ENCODE assay signal across 26 mouse cellular contexts in the genomic region with DNA sequence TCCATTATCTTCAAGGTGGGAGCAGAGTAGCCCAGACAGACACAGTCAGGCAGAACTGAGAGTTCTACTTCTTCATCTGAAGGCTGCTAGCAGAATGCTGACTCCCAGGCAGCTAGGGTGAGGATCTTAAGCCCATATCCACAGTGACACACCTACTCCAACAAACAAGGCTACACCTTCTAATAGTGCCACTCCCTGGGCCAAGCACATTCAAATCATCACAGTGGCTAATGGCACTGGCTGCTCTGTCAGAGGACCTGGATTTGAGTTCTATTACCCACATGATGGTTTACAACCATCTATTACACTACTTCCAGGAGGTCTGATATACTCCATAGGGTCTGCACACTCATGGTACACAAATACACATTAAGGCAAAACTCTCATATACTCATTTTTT. TPM values are rescaled to one million over a fixed set of nuclear protein-coding genes. Genes with fewer than 3 reads are reported as not detected.
"Had no signal": no experiment of that assay in that cellular context is flagged by ENCODE, and none has a peak within 500 bp of the region (broad histone marks: within the 10 kb centered on the region; RNA-seq: fewer than 3 reads in every experiment).

No protein-coding gene starts in this region.

- H3K9ac ChIP-seq: embryonic facial prominence, embryonic 12.5 days; embryonic facial prominence, embryonic 13.5 days; embryonic facial prominence, embryonic 15.5 days; forebrain, embryonic 12.5 days; forebrain, embryonic 13.5 days; forebrain, embryonic 15.5 days; forebrain, postnatal 0 days had no signal

- H3K4me3 ChIP-seq: embryonic facial prominence, embryonic 10.5 days; embryonic facial prominence, embryonic 12.5 days; embryonic facial prominence, embryonic 13.5 days; embryonic facial prominence, embryonic 15.5 days; erythroblast, embryonic 14.5 days; forebrain, embryonic 10.5 days; forebrain, embryonic 12.5 days; forebrain, embryonic 13.5 days; forebrain, embryonic 15.5 days; gastrocnemius, adult 2 months; heart, adult 2 months had no signal

- H3K4me2 ChIP-seq: embryonic facial prominence, embryonic 12.5 days; embryonic facial prominence, embryonic 13.5 days; embryonic facial prominence, embryonic 15.5 days; forebrain, embryonic 12.5 days; forebrain, embryonic 13.5 days; forebrain, embryonic 15.5 days had no signal

- H3K36me3 ChIP-seq: embryonic facial prominence, embryonic 10.5 days; embryonic facial prominence, embryonic 12.5 days; embryonic facial prominence, embryonic 13.5 days; embryonic facial prominence, embryonic 15.5 days; forebrain, embryonic 10.5 days; forebrain, embryonic 12.5 days; forebrain, embryonic 15.5 days had no signal

- H3K27ac ChIP-seq: embryonic facial prominence, embryonic 10.5 days; embryonic facial prominence, embryonic 12.5 days; embryonic facial prominence, embryonic 13.5 days; embryonic facial prominence, embryonic 15.5 days; forebrain, embryonic 10.5 days; gastrocnemius, adult 2 months; heart, adult 2 months had no signal

- DNase-seq: cerebellum, adult 2 months; cerebellum, adult 8-10 months; cerebellum, adult 9-10 months; cerebellum, adult 9-11 months; cerebellum, postnatal 14 days; cerebellum, postnatal 25 days; cerebellum, postnatal 36 days; embryo, embryonic 11 days; forebrain, postnatal 0 days; gastrocnemius, adult 2 months; gastrocnemius, postnatal 10 days; gastrocnemius, postnatal 14 days; gastrocnemius, postnatal 25 days; gastrocnemius, postnatal 36 days; heart, adult 11 months; heart, adult 18-20 months; heart, adult 2 months had no signal

- H3K9me3 ChIP-seq: embryonic facial prominence, embryonic 12.5 days; embryonic facial prominence, embryonic 13.5 days; embryonic facial prominence, embryonic 15.5 days; forebrain, embryonic 12.5 days; forebrain, embryonic 13.5 days; forebrain, embryonic 15.5 days had no signal

- H3K4me1 ChIP-seq: embryonic facial prominence, embryonic 10.5 days; embryonic facial prominence, embryonic 12.5 days; embryonic facial prominence, embryonic 13.5 days; embryonic facial prominence, embryonic 15.5 days; forebrain, embryonic 10.5 days; forebrain, embryonic 12.5 days had no signal

- H3K27me3 ChIP-seq: embryonic facial prominence, embryonic 12.5 days; embryonic facial prominence, embryonic 13.5 days; embryonic facial prominence, embryonic 15.5 days; forebrain, embryonic 12.5 days; forebrain, embryonic 13.5 days; forebrain, embryonic 15.5 days had no signal

RNA-seq across cellular contexts. Expression of gene Ralgps1, which starts 21.7 kb away (rescaled TPM):
- polyA plus RNA-seq: erythroblast, embryonic 14.5 days had no signal
